Mouse (Mus musculus): ENCODE data around the gene Chaf1a.
A peak's percentile ranks its signal among the peaks of the same experiment; 100 is the strongest.

GRCm38 (mm10) chr17:56009088-56009961 is 30.9 kb upstream of the Chaf1a start:
- TF ChIP-seq CTCF (IDR thresholded peaks at IDR 0.05; ENCODE audit: control insufficient read depth, insufficient read depth, insufficient read length) (peak; percentile 93), USF1 (IDR thresholded peaks at IDR 0.05; ENCODE audit: low read depth) (no peak)

All from C2C12 (cell line).